Mouse (Mus musculus): ENCODE results near the gene Ilf3.

- TF ChIP-seq POLR2A (IDR thresholded peaks at IDR 0.05; ENCODE audit: low read depth, low read length), result peak; percentile 84
- TF ChIP-seq CTCF (conservative IDR thresholded peaks at IDR 0.05; ENCODE audit: insufficient read depth, insufficient read length, low read depth, low read length), result no peak
These were observed 57.2 kb downstream of the Ilf3 start, which contains the start of gene Dnm2 for GRCm38 (mm10) chr9:21424631-21425555.

Data from kidney, adult 2 months (tissue).